Mouse (Mus musculus) midbrain, embryonic 16.5 days (tissue): Measurements from ENCODE around the gene Alpl. TPM values are rescaled to one million over a fixed set of nuclear protein-coding genes. Genes with fewer than 3 reads are reported as not detected.

Experiments used
- ATAC-seq: fragments of 200-750 bp; cut with Nextera tagmentation; 2 replicates; pipeline ENCODE4 v1.8.0; 2017; ENCODE audit warnings: moderate TSS enrichment
- H3K27ac ChIP-seq: fragments of 300-500 bp; sonication (generic); 2 replicates; pipeline ENCODE4 v1.5.1; 2014; ENCODE audit warnings: mild to moderate bottlenecking, low read length, mixed read lengths
- H3K27me3 ChIP-seq: fragments of 300-500 bp; sonication (generic); 2 replicates; pipeline ENCODE4 v1.6.1; 2014; ENCODE audit warnings: low read depth, low read length, mixed read lengths; ENCODE audit not compliant: control insufficient read depth, insufficient read depth
- H3K36me3 ChIP-seq: fragments of 300-500 bp; sonication (generic); 2 replicates; pipeline ENCODE4 v1.6.1; 2014; ENCODE audit warnings: mild to moderate bottlenecking, low read length, moderate library complexity, mixed read lengths; ENCODE audit not compliant: control insufficient read depth, insufficient read depth
- H3K4me1 ChIP-seq: fragments of 300-500 bp; sonication (generic); 2 replicates; pipeline ENCODE4 v1.6.1; 2014; ENCODE audit warnings: mild to moderate bottlenecking, low read length, mixed read lengths; ENCODE audit not compliant: control insufficient read depth, insufficient read depth
- H3K4me2 ChIP-seq: fragments of 300-500 bp; sonication (generic); 2 replicates; pipeline ENCODE4 v1.6.1; 2014; ENCODE audit warnings: mild to moderate bottlenecking, low read length, mixed read lengths
- H3K4me3 ChIP-seq: fragments of 300-500 bp; sonication (generic); 2 replicates; pipeline ENCODE4 v1.5.1; 2014; ENCODE audit warnings: low read depth, mild to moderate bottlenecking, low read length, moderate library complexity, mixed read lengths
- H3K9ac ChIP-seq: fragments of 300-500 bp; sonication (generic); 2 replicates; pipeline ENCODE4 v1.6.1; 2014; ENCODE audit warnings: low read depth, low read length, mixed read lengths
- H3K9me3 ChIP-seq: fragments of 300-500 bp; sonication (generic); replicated peaks from 2 replicates; pipeline ENCODE4 v1.6.1; 2014; ENCODE audit warnings: mild to moderate bottlenecking, low read length, mixed read lengths; ENCODE audit not compliant: control insufficient read depth, poor library complexity, severe bottlenecking
- WGBS: fragments of 180-500 bp; shearing (Covaris S2); extraction: QIAGEN DNeasy Blood & Tissue Kit; methylation state at CpG from one replicate; pipeline ENCODE4 v1.1.7; 2014; 5-methylcytosine and 5-hydroxymethylcytosine counted together
- polyA plus RNA-seq: library from polyadenylated mRNA; unstranded; fragments of >200 nt; fragmentation: Nextera tagmentation; extraction: Ambion mirVana; gene quantifications from 2 replicates; pipeline ENCODE4 v1.2.1, GENCODE M21; 2015

Alpl gene
- polyA plus RNA-seq, 1 experiment from 2014 or later = 12.1 TPM

- no peak overlapping the region for H3K9ac ChIP-seq
Observed at GRCm38 (mm10) chr4:137744433-137744918, 51.7 kb downstream of the Alpl start.

GRCm38 (mm10) chr4:137743791-137744190 lies 52.4 kb downstream of the Alpl start:
- Histone ChIP-seq H3K27ac (no peak overlapping the region), H3K9me3 (no peaks in the 10 kb centered on the region), H3K36me3 (no peaks in the 10 kb centered on the region), H3K4me1 (no peaks in the 10 kb centered on the region), H3K4me3 (no peak overlapping the region), H3K4me2 (no peak overlapping the region), H3K9ac (no peak overlapping the region), H3K27me3 (no peaks in the 10 kb centered on the region)
- no peak for ATAC-seq
- WGBS = 54% methylated on average over 7 of the region's 7 CpGs

More at GRCm38 (mm10) chr4:137744433-137744918, 51.7 kb downstream of the Alpl start:
- Histone ChIP-seq H3K4me2 (no peak overlapping the region), H3K4me1 (no peaks in the 10 kb centered on the region), H3K4me3 (no peak overlapping the region), H3K36me3 (no peaks in the 10 kb centered on the region), H3K27ac (no peak overlapping the region), H3K9me3 (no peaks in the 10 kb centered on the region), H3K27me3 (no peaks in the 10 kb centered on the region)
- peak; percentile 39; the same call in 1 of the 2 replicates for ATAC-seq
- WGBS = 54% methylated on average over 11 of the region's 13 CpGs

GRCm38 (mm10) chr4:137740350-137740749 lies 55.8 kb downstream of the Alpl start:
- H3K4me3 ChIP-seq = no peak overlapping the region
- no peaks in the 10 kb centered on the region for H3K9me3 ChIP-seq
- WGBS = 91% methylated on average over 7 of the region's 7 CpGs
- no peak overlapping the region for H3K4me2 ChIP-seq
- no peak overlapping the region for H3K27ac ChIP-seq
- no peak for ATAC-seq
- H3K36me3 ChIP-seq = no peaks in the 10 kb centered on the region
- H3K27me3 ChIP-seq = no peaks in the 10 kb centered on the region
- no peak overlapping the region for H3K9ac ChIP-seq
- no peaks in the 10 kb centered on the region for H3K4me1 ChIP-seq

GRCm38 (mm10) chr4:137739151-137739923 lies 56.8 kb downstream of the Alpl start:
- Histone ChIP-seq H3K9me3 (no peaks in the 10 kb centered on the region), H3K9ac (no peak overlapping the region; the same call in 1 of the 2 replicates), H3K4me3 (no peak overlapping the region), H3K4me2 (peak overlapping the region; percentile 52), H3K27me3 (no peaks in the 10 kb centered on the region), H3K27ac (no peak overlapping the region), H3K4me1 (no peaks in the 10 kb centered on the region), H3K36me3 (no peaks in the 10 kb centered on the region)
- peak; percentile 67; the same call in 1 of the 2 replicates for ATAC-seq
- 52% methylated on average over 9 of the region's 9 CpGs for WGBS

- H3K4me1 ChIP-seq = no peaks in the 10 kb centered on the region
- 67% methylated on average over 3 of the region's 3 CpGs for WGBS
- no peaks in the 10 kb centered on the region for H3K9me3 ChIP-seq
- no peak for ATAC-seq
- H3K4me2 ChIP-seq = no peak overlapping the region
- no peaks in the 10 kb centered on the region for H3K36me3 ChIP-seq
- no peak overlapping the region for H3K27ac ChIP-seq
- H3K4me3 ChIP-seq = no peak overlapping the region
- no peak overlapping the region for H3K9ac ChIP-seq
- no peaks in the 10 kb centered on the region for H3K27me3 ChIP-seq
Observed at GRCm38 (mm10) chr4:137737760-137738159, 58.4 kb downstream of the Alpl start.

GRCm38 (mm10) chr4:137736220-137736701 lies 59.9 kb downstream of the Alpl start:
- H3K4me1 ChIP-seq = no peaks in the 10 kb centered on the region
- H3K27ac ChIP-seq = no peak overlapping the region
- H3K27me3 ChIP-seq = no peaks in the 10 kb centered on the region
- 46% methylated on average over 9 of the region's 11 CpGs for WGBS
- H3K36me3 ChIP-seq = no peaks in the 10 kb centered on the region
- H3K4me2 ChIP-seq = no peak overlapping the region
- no peak for ATAC-seq
- no peaks in the 10 kb centered on the region for H3K9me3 ChIP-seq
- no peak overlapping the region for H3K9ac ChIP-seq
- H3K4me3 ChIP-seq = no peak overlapping the region

GRCm38 (mm10) chr4:137733459-137733858 lies 62.7 kb downstream of the Alpl start:
- Histone ChIP-seq H3K36me3 (no peaks in the 10 kb centered on the region), H3K27ac (no peak overlapping the region), H3K9ac (no peak overlapping the region), H3K4me1 (peaks cover 5% of the 10 kb centered on the region; the same call in 1 of the 2 replicates), H3K9me3 (no peaks in the 10 kb centered on the region), H3K4me2 (no peak overlapping the region), H3K27me3 (no peaks in the 10 kb centered on the region), H3K4me3 (no peak overlapping the region)
- WGBS = 82% methylated on average over 5 of the region's 5 CpGs
- ATAC-seq = no peak

GRCm38 (mm10) chr4:137732962-137733361 lies 63.2 kb downstream of the Alpl start:
- ATAC-seq = no peak
- peaks cover 10% of the 10 kb centered on the region for H3K4me1 ChIP-seq
- H3K9me3 ChIP-seq = no peaks in the 10 kb centered on the region
- H3K4me3 ChIP-seq = no peak overlapping the region
- H3K9ac ChIP-seq = no peak overlapping the region
- H3K4me2 ChIP-seq = no peak overlapping the region
- no peaks in the 10 kb centered on the region for H3K27me3 ChIP-seq
- 85% methylated on average over 3 of the region's 3 CpGs for WGBS
- H3K36me3 ChIP-seq = no peaks in the 10 kb centered on the region
- H3K27ac ChIP-seq = no peak overlapping the region

GRCm38 (mm10) chr4:137732361-137732760 lies 63.8 kb downstream of the Alpl start:
- no peak overlapping the region for H3K27ac ChIP-seq
- H3K27me3 ChIP-seq = no peaks in the 10 kb centered on the region
- no peak overlapping the region for H3K4me3 ChIP-seq
- no peak overlapping the region for H3K9ac ChIP-seq
- no peaks in the 10 kb centered on the region for H3K9me3 ChIP-seq
- H3K4me2 ChIP-seq = no peak overlapping the region
- H3K36me3 ChIP-seq = no peaks in the 10 kb centered on the region
- ATAC-seq = no peak
- peaks cover 15% of the 10 kb centered on the region for H3K4me1 ChIP-seq
- WGBS = 82% methylated on average over 3 of the region's 3 CpGs
